14 mouse cellular contexts compared by ENCODE assay signal in genomic region chr9:40423427-40423867, GRCm38 (mm10).
A peak's percentile ranks its signal among the peaks of the same experiment; 100 is the strongest.
DNase-seq lines count a peak whose midpoint lies in the region; ATAC-seq and TF ChIP-seq lines count a peak whose summit lies in the region.
"Had no signal": no experiment of that assay in that cellular context is flagged by ENCODE, and none has a peak within 500 bp of the region (broad histone marks: within the 10 kb centered on the region; RNA-seq: fewer than 3 reads in every experiment).

No protein-coding gene starts in this region.

- no peak for DNase-seq in lung, postnatal 25 days (ENCODE audit: low spot score)
- DNase-seq in layer of hippocampus, adult 9-10 months (ENCODE audit: low spot score): no peak
- DNase-seq in adrenal gland, postnatal 10 days: no peak
- no peak for DNase-seq in cerebellum, adult 2 months
- DNase-seq: lung, postnatal 4 days; retina, postnatal 1 day had no signal

- no peaks in the 10 kb centered on the region for H3K36me3 ChIP-seq in lung, embryonic 16.5 days (ENCODE audit: control insufficient read depth, insufficient read depth, low read length)
- no peaks in the 10 kb centered on the region; the same call in none of the 2 replicates for H3K36me3 ChIP-seq in small intestine, adult 2 months (ENCODE audit: control insufficient read depth, insufficient read depth, low read length)
- H3K36me3 ChIP-seq: heart, embryonic 12.5 days; hindbrain, embryonic 15.5 days; limb, embryonic 12.5 days had no signal

- peak overlapping the region; percentile 95 for H3K27ac ChIP-seq in lung, embryonic 16.5 days (ENCODE audit: low read length)
- H3K27ac ChIP-seq in small intestine, adult 2 months (ENCODE audit: insufficient read depth, low read depth, low read length): peak overlapping the region; percentile 66
- H3K27ac ChIP-seq in cerebellum, adult 2 months (ENCODE audit: insufficient read depth, low read length): no peak overlapping the region
- H3K27ac ChIP-seq: hindbrain, embryonic 15.5 days; limb, embryonic 12.5 days had no signal

- no peak for TF ChIP-seq POLR2A in small intestine, adult 2 months (IDR thresholded peaks at IDR 0.05; ENCODE audit: low read depth, low read length)
- TF ChIP-seq POLR2A in cerebellum, adult 2 months (IDR thresholded peaks at IDR 0.05; ENCODE audit: borderline replicate concordance, insufficient read depth, low read length): no peak

- 70% methylated on average over 6 of the region's 6 CpGs for WGBS in lung, embryonic 16.5 days
- WGBS in small intestine, adult 2 months: 79% methylated on average over 6 of the region's 6 CpGs
- WGBS in cerebellum, adult 2 months: 70% methylated on average over 6 of the region's 6 CpGs

- no peak for ATAC-seq in lung, embryonic 16.5 days (ENCODE audit: low read depth)
- peak; percentile 89 for ATAC-seq in common myeloid progenitor, adult 5-6 weeks (replicated peaks; ENCODE audit: low read depth, poor library complexity, severe bottlenecking)

- H3K27me3 ChIP-seq in lung, embryonic 16.5 days (ENCODE audit: control insufficient read depth, insufficient read depth, low read depth, low read length): no peaks in the 10 kb centered on the region
- no peaks in the 10 kb centered on the region for H3K27me3 ChIP-seq in small intestine, adult 2 months (ENCODE audit: control insufficient read depth, insufficient read depth, low read length)
- H3K27me3 ChIP-seq in cerebellum, adult 2 months (ENCODE audit: control insufficient read depth, insufficient read depth, low read length): no peaks in the 10 kb centered on the region
- H3K27me3 ChIP-seq: heart, embryonic 12.5 days; hindbrain, embryonic 15.5 days; limb, embryonic 12.5 days had no signal

- TF ChIP-seq CTCF in small intestine, adult 2 months (IDR thresholded peaks at IDR 0.05; ENCODE audit: extremely low read depth, insufficient read length, insufficient replicate concordance, low read depth, low read length): no peak
- TF ChIP-seq CTCF in cerebellum, adult 2 months (IDR thresholded peaks at IDR 0.05; ENCODE audit: borderline replicate concordance, insufficient read depth, low read depth, low read length): no peak

- peaks cover 12% of the 10 kb centered on the region for H3K4me1 ChIP-seq in lung, embryonic 16.5 days (replicated peaks; ENCODE audit: control insufficient read depth, insufficient read depth, low read length)
- H3K4me1 ChIP-seq in small intestine, adult 2 months (ENCODE audit: control insufficient read depth, insufficient read depth, insufficient read length, low read length): peaks cover 12% of the 10 kb centered on the region
- peaks cover 14% of the 10 kb centered on the region for H3K4me1 ChIP-seq in cerebellum, adult 2 months (ENCODE audit: control insufficient read depth, insufficient read depth, low read length)
- H3K4me1 ChIP-seq: hindbrain, embryonic 15.5 days; limb, embryonic 12.5 days had no signal

- H3K4me3 ChIP-seq in lung, embryonic 16.5 days (ENCODE audit: low read length): no peak overlapping the region
- H3K4me3 ChIP-seq in small intestine, adult 2 months (ENCODE audit: low read depth, low read length): no peak overlapping the region
- H3K4me3 ChIP-seq in cerebellum, adult 2 months (replicated peaks; ENCODE audit: insufficient read depth, low read depth, low read length): no peak overlapping the region
- H3K4me3 ChIP-seq: erythroblast, embryonic 14.5 days; heart, embryonic 12.5 days; hindbrain, embryonic 15.5 days; limb, embryonic 12.5 days; myocyte had no signal

- no peak overlapping the region for H3K4me2 ChIP-seq in lung, embryonic 16.5 days (ENCODE audit: low read depth, low read length)
- H3K4me2 ChIP-seq: heart, embryonic 12.5 days; hindbrain, embryonic 15.5 days; limb, embryonic 12.5 days had no signal

- no peak overlapping the region for H3K9ac ChIP-seq in lung, embryonic 16.5 days (ENCODE audit: low read length)
- H3K9ac ChIP-seq: heart, embryonic 12.5 days; hindbrain, embryonic 15.5 days; limb, embryonic 12.5 days had no signal

- no peaks in the 10 kb centered on the region for H3K9me3 ChIP-seq in lung, embryonic 16.5 days (ENCODE audit: control insufficient read depth, low read length)
- H3K9me3 ChIP-seq: heart, embryonic 12.5 days; hindbrain, embryonic 15.5 days; limb, embryonic 12.5 days had no signal
